Mouse (Mus musculus): ENCODE measurements around the gene Naaladl2.

Naaladl2 gene

DNA sequence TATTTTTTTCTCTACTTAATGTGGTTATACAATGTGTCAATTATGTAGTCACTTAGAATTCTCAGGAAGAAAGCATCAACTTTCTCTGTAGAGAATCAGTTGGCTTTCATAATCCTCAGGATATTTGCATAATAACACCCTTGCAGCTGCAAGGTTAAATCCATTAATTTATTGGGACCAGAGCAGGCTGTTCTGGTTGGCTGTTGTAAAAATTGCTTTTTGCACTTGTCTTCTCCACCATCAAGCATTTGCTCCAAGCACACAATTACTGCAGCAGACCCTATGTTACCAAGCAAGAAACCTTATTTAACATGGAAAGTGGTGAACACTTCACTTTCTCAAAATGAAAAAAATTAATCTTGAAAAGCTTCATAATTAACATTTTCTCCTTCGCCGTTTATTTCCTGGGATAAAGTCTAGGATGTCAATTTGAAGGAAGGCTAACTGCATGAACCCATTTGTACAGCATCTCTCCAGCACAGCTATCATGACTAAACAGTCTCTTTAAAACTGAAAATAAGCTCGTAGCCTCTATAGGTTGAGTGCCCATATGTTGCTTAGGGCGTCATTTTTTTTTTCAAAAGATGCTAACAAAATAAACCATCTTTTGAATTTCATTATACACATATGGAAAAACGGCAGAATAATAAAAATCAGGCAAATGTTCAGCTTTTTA, 205.4 kb downstream of the Naaladl2 start:
- no peak for DNase-seq

DNA sequence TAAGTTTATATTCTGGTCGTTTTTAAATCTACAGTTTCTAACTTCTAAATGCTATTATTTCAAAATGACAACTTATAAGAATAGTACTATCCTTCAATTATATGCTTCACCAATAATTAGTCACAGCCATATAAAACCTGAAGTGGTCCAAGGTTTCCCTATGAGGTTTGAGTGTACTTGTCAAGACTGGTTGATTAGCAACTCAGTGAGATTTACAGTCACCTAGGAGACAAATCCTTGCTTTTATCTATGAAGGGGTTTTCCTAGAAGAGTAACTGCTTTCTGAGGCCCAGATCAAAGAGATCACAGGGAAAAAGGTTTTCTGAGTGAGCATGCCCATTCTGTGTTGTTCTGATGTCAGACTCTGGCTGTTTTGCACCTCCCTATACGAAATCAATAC, 222.2 kb downstream of the Naaladl2 start:
- no peak for DNase-seq

DNA sequence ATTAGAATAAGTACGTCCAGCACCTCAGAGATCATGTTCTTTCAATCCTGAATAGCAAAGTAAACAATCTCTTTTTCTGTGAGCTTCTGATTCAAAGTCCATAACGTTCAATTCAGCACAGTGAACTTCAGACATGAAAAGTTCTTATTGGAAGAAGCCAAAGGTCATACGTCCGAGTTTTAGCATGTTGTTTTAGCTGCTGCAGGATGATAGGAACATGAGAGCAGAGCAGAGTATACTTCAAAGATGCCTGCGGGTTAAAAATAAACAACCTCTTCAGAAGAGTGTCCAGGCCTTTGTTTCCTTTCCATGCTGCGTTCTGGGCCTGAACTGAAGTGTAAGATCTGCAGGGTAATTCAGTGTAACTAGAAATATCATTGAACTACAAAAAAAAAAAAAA, 222.7 kb downstream of the Naaladl2 start:
- DNase-seq = no peak

DNA sequence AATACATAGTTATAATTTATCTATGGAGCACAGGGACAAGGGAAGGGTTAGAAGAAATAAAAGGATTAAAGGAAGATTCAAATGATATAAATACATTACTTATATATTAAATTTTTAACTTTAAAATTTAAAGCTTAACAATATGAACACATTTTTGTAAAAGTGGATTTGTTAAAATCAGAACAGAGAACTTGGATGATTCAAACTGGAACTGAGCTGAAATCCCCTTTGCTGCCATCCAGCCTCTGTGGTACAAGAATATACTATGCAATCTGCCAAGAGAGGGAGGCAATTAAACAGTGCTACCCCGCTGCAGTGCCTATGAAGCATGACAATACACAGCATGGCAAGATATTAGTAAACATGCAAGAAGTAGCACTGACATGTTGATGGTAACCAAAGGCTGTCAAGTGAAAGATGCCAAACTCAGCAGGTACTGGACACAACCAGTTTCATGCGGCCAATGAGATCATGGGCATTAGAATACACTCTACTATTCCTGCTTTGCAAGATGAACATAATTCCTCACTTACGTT, 238.6 kb downstream of the Naaladl2 start:
- peak; percentile 8 for DNase-seq

GRCm38 (mm10) chr3:24888801-24889200, 255.3 kb downstream of the Naaladl2 start:
- DNase-seq = no peak

GRCm38 (mm10) chr3:24872254-24872653, 271.8 kb downstream of the Naaladl2 start:
- no peak for DNase-seq

- no peak for DNase-seq
Measured at GRCm38 (mm10) chr3:24852936-24853335, 291.1 kb downstream of the Naaladl2 start.

DNA sequence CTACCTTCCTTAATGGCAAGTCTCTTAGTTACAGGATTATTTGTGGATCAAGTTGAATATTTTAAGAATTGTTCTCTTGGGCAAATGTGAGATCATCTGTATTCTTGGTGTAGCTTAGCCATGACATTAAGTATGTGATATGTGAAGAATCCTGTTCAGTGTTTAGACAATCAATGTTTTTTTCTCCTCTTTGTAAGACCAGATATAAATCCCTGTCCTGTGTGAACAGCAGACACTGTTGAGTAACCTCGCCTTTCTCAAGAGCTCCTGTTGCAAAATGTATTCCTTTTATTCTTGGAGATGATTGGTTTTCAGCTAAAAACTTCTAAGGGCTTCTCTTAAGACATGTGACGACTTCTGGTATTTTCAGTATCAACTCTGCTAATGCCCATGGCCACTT, 347.3 kb downstream of the Naaladl2 start:
- no peak for DNase-seq

DNA sequence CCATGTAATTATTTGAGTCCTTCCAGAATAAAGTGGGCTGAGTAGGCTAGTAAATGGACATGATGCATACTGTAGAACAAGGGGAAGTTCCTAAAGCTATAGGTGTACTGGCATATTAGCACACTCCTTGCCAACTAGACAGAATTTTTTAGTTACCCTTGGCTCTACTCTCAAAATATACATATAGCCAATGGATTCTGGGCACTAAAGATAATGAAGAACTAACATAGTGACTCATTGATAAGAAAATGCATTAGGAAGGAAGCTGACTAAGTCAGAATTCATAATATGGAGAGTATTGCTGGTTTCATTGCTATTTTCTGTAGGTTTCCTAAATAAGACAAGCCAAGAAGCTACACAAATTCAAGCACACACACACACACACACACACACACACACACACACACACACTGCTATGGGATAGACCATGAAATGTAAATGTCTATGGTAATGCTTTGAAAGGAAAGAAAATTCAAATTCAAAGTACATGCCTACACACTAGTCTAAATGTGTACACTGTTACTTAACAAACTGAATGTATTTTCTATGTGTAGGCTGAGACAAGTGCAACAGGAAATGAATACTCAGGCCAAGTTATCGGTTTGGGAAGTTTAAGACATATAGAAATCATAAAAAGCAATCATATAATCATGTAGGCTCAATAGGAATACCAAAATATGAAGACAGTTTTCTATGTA, 356.5 kb downstream of the Naaladl2 start:
- DNase-seq = no peak

DNA sequence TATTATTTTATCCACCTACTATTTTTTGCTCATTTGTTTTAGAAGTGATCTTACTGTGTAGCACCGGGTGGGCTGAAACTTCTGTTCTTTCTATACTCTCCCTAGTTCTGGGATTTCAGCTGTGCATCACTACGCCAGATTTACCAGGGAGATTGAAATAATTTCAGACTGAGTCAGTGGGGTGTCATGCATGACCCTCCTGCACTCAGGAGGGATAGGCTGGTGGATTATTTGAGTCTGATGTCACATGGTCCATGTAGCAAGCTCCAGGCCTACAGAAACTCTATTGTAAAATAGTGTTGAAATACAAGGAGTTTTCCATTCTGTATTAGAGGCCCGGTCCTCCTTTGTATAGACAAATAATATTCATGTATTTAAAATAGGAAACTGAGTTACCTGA, 360.0 kb downstream of the Naaladl2 start:
- DNase-seq = no peak

GRCm38 (mm10) chr3:24783462-24783829, 360.6 kb downstream of the Naaladl2 start:
- no peak for DNase-seq

DNA sequence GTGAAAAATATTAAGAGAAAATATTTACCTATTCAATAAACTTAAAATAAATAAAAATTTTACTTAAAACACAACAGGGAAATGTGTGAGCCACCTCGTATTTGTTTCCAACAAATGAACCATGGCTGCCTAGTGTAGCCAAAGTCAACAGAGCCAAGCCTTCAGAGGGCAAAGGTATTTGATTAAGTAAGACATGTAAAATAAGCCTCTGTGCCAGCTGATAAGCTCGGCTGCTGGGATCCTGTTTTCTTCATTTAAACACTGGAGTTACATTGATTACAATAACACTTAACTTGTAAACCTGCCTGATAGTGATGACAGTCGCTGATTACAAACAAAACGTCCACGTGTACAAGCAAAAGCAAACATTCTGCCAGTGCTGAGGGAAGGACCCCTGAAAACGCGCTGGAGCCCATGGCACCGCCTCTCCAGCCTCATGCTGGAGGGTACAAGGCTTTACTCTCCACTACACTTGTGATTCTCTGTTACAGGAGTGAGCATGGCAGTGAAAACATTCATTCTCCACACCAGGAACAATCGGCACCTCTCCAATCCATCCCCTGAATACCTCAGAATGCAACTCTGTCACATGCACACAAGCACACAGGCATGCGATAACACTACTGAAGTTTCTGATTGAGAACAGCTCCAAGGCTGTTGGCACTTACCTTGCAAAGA, 361.1 kb downstream of the Naaladl2 start:
- no peak for DNase-seq

GRCm38 (mm10) chr3:24781687-24782086, 362.4 kb downstream of the Naaladl2 start:
- no peak for DNase-seq

DNA sequence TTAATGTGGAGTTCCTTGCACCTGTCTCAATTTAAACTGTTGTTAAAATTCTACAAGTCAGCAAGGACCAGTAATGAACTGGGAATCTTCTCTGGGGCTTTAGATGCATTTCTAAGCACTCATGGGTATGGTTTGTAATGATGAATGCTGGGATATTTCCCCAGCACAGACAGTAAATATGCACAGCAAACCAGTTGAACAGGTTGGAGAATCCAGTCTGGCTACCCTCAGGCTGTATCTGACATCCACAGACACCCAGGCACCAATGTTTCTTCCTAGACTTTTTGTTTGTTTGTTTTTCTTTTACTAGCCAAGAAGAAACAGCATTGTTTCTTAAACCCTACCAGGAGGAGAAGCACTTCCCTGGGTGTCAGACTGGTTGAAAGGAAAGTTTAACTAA, 365.6 kb downstream of the Naaladl2 start:
- DNase-seq = no peak

DNA sequence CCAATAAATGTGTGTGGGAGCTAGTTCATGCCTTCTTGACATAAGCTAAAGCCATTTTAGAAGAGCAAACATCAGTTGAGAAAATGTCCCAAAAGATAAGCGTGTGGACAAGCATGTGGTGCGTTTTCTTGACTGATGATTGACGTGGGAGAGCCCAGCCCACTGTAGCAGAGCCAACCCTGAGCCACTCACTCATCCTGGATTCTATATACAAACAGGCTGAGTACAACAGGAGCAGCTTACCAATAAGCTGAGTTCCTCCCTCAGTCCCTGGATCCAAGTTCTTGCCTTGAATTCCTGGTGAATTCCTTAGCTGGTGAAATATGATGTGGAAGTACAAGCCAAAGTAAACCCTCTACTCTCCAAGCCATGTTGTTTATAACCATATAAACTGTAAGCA, 395.0 kb downstream of the Naaladl2 start:
- no peak for DNase-seq

DNA sequence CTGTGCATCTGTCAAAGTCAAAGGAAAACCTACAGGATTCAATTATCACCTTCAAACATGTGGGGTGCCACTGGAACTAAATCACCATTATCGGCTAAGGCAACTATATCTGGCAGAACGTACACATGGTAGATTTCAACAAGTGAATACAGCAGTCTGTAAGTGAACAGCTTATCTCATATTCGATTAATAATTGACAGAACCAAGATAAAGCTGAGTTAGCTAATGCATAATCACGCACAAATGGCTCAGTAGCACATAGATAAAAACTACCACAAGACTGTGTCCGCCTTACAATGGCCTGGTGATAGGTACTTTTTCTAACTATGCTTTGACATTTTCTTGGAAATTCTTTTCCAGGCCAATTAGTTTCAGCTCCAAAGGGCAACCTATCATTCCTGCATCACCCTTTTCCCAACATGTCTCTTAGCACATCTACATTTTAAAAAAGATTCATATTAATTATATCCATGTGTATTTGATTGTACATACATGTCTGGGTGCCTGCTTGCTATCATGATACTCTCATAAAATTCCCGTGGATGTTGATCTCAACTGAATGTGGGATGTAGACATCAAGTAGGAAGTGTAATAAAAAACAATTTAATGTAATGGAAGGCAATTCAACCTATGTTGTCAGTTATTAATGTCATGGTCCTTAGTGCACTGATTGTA, 396.7 kb downstream of the Naaladl2 start:
- DNase-seq = no peak

DNA sequence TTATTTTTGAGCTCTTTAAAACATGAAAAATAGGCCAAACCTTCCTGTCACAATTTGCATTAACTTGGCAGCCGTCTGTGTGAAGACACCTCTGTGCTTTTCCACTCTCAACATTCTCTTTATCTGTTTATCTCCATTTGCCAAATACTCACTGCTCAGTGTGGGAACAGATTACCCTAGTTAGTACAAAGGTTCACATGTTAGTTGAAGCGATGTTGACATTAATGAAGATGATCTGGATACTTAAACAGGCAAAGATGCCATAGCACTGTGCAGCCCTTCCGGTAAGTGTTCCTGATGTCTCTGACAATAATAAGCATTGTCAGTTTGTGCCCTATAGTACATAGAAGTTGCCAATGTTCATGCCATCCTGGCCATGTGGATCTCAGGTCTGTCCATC, 400.1 kb downstream of the Naaladl2 start:
- no peak for DNase-seq

DNA sequence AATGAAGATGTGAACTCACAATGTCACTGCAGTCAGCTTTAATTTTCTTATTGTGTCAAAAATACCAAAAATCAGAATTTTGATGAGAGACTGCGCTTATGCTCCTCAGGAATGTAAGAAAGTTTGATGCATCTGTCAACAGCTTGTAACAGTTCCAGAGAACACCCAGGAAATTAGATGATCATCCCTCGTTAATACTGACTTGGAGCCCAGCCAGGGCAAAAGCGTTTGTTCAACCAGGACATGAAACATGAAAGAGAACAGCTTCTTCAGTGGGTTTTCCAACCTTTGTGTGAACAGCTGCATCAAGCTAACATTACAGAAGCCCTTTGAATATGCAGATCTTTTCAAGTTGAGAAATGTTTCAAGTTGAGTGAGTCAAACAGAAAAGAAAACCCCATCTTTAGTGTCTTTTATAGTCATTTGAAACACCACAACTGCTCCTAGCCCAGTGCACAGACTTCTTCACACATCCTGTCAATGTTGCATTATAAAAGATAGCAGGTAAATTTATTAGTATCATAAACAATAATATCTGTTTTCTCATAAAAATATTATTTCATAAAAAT, 424.8 kb downstream of the Naaladl2 start:
- no peak for DNase-seq

- no peak for DNase-seq
Measured at GRCm38 (mm10) chr3:24714770-24715169, 429.3 kb downstream of the Naaladl2 start.

DNA sequence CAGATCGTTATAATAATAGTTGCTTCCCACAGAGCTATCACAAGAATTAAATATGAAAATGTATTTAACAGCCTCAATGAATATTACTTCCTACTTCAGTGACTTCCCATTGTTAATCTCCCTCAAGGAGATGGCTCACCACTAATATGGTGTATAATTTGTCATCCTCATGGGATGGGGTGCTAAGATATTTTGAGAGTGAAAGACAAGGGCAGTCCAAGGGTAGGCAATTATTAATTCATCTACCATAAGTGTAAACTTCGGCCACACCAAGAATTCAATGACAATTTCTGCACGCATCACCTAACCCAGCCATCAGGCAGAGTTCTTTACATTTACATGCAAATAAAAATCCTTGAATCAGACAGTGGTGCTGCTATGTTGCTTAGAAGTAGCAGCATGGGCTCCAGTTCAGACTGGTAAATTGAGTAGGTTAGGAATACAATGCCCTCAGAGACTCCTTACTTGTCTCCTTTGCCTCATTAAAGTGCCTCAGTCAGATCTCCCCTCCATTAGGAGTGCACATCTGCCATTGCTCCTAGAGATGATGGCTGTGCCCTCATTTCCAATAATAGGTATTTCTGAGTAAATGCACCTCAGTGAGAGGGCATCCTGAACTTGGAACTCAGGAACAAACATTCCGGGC, 438.2 kb downstream of the Naaladl2 start:
- DNase-seq = no peak

DNA sequence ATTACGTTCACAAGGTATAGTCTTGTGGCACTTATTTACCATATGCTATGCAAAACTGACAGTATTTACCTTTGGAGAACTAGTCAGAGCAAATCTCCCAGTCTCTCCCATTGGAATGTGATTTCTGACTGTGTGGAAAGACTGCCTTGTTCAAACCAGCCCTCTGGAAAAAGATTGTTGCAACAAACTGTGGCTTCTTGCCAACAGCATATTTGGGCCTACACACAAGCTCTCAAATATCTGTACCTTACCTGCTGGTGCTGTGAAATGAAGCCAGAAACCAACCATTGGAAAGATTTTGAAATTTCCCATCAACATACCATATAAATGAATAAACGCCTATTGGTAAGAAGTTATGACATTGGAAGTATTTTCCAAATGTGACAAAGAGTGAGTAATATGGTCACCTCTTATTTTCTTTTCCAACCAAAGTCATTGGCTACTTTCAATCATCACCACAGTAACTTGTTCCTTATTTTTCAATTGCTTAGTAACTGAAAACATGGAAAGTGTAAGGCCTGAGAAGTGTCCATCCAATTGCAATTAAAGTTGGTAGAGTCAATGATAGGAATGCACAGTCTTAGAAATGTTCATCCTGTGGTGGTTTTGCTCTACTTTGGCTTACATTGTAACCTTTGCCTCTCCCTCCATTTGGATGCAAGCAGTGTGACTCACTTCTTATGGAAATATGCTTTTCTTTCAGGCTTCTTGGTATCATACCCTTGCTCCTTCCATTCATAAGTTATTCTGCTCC, 453.7 kb downstream of the Naaladl2 start:
- DNase-seq = peak; percentile 8

DNA sequence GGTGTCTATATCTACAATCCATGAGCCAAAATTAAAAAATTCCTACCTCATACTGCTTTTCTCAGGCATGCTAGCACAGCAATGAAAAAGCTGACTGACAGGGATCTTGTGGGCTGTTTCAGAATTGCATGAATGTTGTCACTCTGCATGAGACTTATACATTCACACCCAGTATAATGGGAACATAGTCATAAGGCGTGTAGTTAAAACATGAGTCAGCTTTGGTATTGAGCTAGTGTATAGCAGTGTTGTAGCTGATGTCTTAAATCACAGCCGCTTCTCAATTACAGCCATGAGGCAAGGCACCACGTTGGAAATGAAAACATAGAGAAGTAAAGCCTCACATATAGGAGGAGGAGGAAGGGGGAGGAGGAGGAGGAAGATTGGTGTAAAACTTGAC, 473.6 kb downstream of the Naaladl2 start:
- no peak for DNase-seq

All from cerebellum, adult 9-10 months (tissue).